In the genomic region with DNA sequence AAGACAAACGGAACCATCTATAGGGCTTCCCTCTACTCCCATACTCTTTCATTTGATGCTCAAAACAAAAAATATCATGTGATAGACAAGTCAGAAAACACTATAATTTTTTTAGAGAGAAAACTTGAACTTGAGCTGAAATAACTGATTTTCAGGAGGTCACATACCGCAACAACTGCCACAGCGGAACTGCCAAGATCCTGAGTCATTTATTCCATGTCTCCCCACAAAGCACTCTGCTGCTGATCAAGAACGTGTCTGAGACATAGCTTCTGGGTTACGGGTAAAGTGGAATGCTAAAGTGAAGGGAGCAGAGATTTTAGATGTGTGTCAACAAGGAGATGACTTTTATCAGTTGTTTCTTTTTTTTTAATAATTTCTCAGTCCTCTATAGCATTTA, we compare ENCODE assay signal across 12 mouse cellular contexts.
DNase-seq lines count a peak whose midpoint lies in the region; ATAC-seq lines count a peak whose summit lies in the region.
"Had no signal": no experiment of that assay in that cellular context is flagged by ENCODE, and none has a peak within 500 bp of the region (broad histone marks: within the 10 kb centered on the region; RNA-seq: fewer than 3 reads in every experiment).

No protein-coding gene starts in this region.

- no peak overlapping the region for H3K4me2 ChIP-seq in heart, embryonic 12.5 days

- no peak for ATAC-seq in heart, embryonic 12.5 days (ENCODE audit: insufficient number of reproducible peaks, low FRiP score)
- ATAC-seq: activated CD4-positive, CD25-positive, alpha-beta regulatory T cell, adult 4 months; hindbrain, postnatal 0 days had no signal

- DNase-seq in adrenal gland, adult 2 months: peak; percentile 2
- DNase-seq in adrenal gland, postnatal 36 days: no peak
- peak; percentile 73 for DNase-seq in adipocyte (ENCODE audit: low spot score)
- peak; percentile 51 for DNase-seq in lung, postnatal 10 days
- no peak for DNase-seq in thymus, adult 18-20 months
- no peak for DNase-seq in cerebellum, postnatal 36 days
- no peak for DNase-seq in thymus, postnatal 36 days
- DNase-seq: kidney, postnatal 25 days had no signal

- H3K9ac ChIP-seq in heart, embryonic 12.5 days: no peak overlapping the region

- no peaks in the 10 kb centered on the region for H3K27me3 ChIP-seq in heart, embryonic 12.5 days (replicated peaks)

- WGBS in heart, embryonic 12.5 days: 59% methylated on average over 5 of the region's 5 CpGs

- no peaks in the 10 kb centered on the region for H3K9me3 ChIP-seq in heart, embryonic 12.5 days (replicated peaks)
- H3K9me3 ChIP-seq: G1E had no signal

- H3K4me3 ChIP-seq in heart, embryonic 12.5 days: no peak overlapping the region

- no peaks in the 10 kb centered on the region for H3K4me1 ChIP-seq in heart, embryonic 12.5 days (replicated peaks)

- H3K27ac ChIP-seq in heart, embryonic 12.5 days (ENCODE audit: poor library complexity, severe bottlenecking): peak overlapping the region; percentile 60; the same call in 1 of the 2 replicates
- H3K27ac ChIP-seq: hindbrain, postnatal 0 days had no signal

- no peaks in the 10 kb centered on the region for H3K36me3 ChIP-seq in heart, embryonic 12.5 days
- H3K36me3 ChIP-seq: G1E had no signal

Comparison
In these comparisons a context has a peak if more than half of its experiments do, and no peak if none do; other contexts are left out.
1. DNase-seq: peak in adrenal gland, adult 2 months (single experiment), adipocyte (single experiment) and lung, postnatal 10 days (single experiment); none in adrenal gland, postnatal 36 days (0 of 2), thymus, adult 18-20 months (0 of 2), cerebellum, postnatal 36 days (0 of 2) and thymus, postnatal 36 days (0 of 2).